Mouse (Mus musculus) macrophage (primary cell): Measurements from ENCODE around the gene Selenov. TPM values are rescaled to one million over a fixed set of nuclear protein-coding genes. Genes with fewer than 3 reads are reported as not detected.
"Not testable (repeated sequence)": the region's sequence is repeated elsewhere in the genome, so short reads cannot be mapped to it uniquely, and the experiment has no call there.

Source experiments
- H3K27ac ChIP-seq: fragments of 350-480 bp; formaldehyde crosslinking; 2 replicates; pipeline ENCODE4 v1.9.0; 2021
- H3K36me3 ChIP-seq: fragments of 350-480 bp; formaldehyde crosslinking; 2 replicates; pipeline ENCODE4 v1.9.0; 2021; ENCODE audit errors: inconsistent target
- H3K4me3 ChIP-seq: fragments of 350-480 bp; formaldehyde crosslinking; 2 replicates; pipeline ENCODE4 v1.9.0; 2021; ENCODE audit errors: inconsistent target
- H3K79me2 ChIP-seq: fragments of 350-480 bp; formaldehyde crosslinking; 2 replicates; pipeline ENCODE4 v1.9.0; 2021; ENCODE audit errors: inconsistent target
- WGBS: methylation state at CpG from one replicate; pipeline ENCODE4 v1.1.7; 2026; ENCODE audit warnings: inconsistent platforms; ENCODE audit not compliant: missing documents; 5-methylcytosine and 5-hydroxymethylcytosine counted together
- polyA plus RNA-seq: library from polyadenylated mRNA; stranded (reverse); fragments of 250-400 nt; gene quantifications from 3 replicates; pipeline ENCODE4 v1.2.4, GENCODE M21; 2018; ENCODE audit warnings: inconsistent platforms

The Selenov gene
- polyA plus RNA-seq, 1 experiment from 2014 or later: not detected

DNA sequence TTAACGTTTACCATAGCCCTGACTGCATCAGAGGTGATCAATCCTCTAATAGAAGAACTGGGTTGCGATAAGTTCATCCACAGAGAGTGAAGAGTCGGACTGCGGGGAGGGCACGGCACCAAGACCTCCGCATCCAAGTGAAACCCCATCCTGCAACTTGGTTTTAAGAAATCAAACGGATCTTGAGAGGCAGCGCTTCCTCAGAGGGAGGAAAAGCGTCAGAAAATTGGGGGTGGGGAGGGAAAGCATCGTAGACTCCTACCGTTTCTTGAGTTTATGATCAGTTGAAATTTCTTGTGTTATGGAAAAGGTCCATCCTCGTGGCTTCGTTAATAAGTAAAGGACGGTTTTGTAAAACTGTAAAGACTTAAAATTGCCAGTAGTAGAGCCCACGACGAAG is 22.4 kb downstream of the Selenov start:
- WGBS: 54% methylated on average over 16 of the region's 16 CpGs
- no peak overlapping the region for H3K27ac ChIP-seq

DNA sequence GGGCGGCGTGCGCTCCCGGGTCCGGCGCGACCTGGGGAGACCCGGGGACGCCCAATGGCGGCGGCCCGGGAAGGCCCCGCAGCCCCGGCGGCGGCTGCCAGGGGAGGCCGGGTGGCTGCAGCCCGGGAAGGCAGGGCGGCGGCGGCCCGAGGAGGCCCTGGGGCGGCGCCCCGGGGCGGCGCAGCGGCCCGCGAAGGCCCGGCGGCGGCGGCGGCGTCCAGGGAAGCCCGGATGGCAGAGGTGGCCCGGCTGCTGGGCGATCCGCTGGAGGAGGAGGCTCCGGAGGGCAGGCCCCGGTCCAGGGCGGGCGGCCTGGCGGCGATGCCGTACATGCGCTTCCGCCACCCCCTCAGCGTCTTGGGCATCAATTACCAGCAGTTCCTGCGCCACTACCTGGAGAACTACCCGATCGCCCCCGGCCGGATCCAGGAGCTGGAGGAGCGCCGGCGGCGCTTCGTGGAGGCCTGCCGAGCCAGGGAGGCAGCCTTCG is 22.9 kb downstream of the Selenov start:
- H3K27ac ChIP-seq: no peak overlapping the region
- 2% methylated on average over 49 of the region's 62 CpGs for WGBS
- H3K36me3 ChIP-seq: no peaks in the 10 kb centered on the region
- no peaks in the 10 kb centered on the region for H3K79me2 ChIP-seq
- H3K4me3 ChIP-seq: no peak overlapping the region

More for the DNA sequence above, 22.4 kb downstream of the Selenov start:
- H3K79me2 ChIP-seq: no peaks in the 10 kb centered on the region
- no peak overlapping the region for H3K4me3 ChIP-seq
- no peaks in the 10 kb centered on the region for H3K36me3 ChIP-seq

DNA sequence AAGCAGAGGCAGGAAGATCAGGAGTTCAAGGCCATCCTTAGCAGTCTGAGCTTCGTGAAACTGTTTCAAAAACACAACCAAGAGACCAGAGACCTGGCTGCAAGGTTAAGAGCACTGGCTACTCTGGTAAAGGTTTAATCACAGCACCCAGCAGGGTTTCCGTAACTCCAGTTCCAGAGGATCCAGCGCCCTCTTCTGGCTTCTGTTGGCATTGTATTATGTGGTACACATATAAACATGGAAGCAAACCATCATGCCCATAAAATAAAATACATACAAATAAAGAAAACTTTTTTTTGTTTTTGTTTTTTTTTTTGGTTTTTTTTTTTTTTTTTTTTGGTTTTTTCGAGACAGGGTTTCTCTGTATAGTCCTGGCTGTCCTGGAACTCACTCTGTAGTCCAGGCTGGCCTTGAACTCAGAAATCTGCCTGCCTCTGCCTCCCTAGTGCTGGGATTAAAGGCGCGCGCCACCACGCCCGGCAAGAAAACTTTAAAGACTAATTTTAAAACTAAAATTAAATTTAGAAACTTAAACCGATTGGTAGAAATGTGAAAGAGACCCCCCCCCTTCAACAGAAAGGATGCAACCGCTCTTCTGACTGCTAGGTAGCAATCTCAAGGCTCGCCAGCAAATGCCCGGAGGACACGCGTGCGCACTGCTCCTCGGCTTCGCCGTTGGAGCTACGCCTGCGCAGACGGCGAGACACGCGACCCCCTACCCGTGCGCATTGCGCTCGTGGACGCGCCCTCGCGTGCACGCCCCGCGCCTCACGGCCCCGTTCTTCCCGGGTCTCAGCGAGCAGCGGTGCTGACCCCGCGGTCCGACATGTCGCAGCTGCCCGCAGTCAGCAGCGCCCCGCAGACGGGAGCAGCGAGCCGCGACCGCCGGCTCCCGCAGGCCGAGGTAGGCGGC is 23.6 kb downstream of the Selenov start, which contains the start of gene Eid2:
Gene Eid2, plus strand, starts transcription at position 753 of the 913 bp plus-strand sequence.
- WGBS: 8% methylated on average over 53 of the region's 57 CpGs
- Histone ChIP-seq H3K4me3 (no peak within 1 kb of the TSS), H3K27ac (no peak within 1 kb of the TSS)

DNA sequence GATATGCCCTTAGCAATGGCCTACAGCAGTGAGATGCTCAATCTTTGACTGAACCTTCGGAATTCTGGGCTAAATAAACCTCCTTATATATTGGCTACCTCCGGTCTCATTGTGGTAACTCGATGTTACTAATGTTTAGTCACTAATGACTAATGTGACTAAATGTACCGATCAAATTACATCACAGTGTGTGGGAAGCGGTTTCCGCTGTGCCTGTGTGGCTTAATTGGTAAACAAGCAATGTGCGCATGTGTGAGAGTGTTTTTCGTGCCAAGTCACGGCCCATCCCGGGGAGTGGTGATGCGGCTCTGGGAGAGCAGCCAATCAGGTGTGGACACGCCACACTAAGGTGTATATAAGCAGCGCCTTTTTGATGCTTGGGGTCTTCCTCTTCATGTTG is 25.6 kb downstream of the Selenov start:
- Histone ChIP-seq H3K79me2 (no peaks in the 10 kb centered on the region), H3K36me3 (no peaks in the 10 kb centered on the region), H3K27ac (no peak overlapping the region), H3K4me3 (no peak overlapping the region)
- 92% methylated on average over 11 of the region's 13 CpGs for WGBS

More for the DNA sequence above, 23.6 kb downstream of the Selenov start, which contains the start of gene Eid2:
- Histone ChIP-seq H3K36me3 (no peaks in the 10 kb centered on the region), H3K79me2 (no peaks in the 10 kb centered on the region)

DNA sequence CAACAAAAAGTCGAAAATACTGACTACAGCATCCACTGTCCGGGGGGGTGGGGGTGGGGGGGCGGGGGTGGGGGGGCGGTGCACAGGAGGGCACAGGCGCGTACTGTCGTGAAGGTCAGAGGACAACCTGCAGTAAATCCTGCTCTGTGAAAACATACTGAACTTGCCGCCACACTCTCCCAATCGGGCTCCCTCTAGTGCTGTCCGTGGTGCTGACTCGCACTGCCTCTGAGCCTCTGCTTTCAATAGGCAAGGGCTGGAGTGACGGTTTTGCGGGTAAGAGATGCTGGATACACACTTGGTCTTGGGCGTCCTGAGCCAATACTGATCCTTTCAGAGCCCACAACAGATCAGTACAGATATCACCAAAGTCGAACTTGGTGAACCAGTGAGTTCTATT is 27.2 kb downstream of the Selenov start:
- no peaks in the 10 kb centered on the region for H3K79me2 ChIP-seq
- WGBS: 6% methylated on average over 14 of the region's 15 CpGs
- H3K27ac ChIP-seq: no peak overlapping the region
- no peak overlapping the region for H3K4me3 ChIP-seq
- no peaks in the 10 kb centered on the region for H3K36me3 ChIP-seq

DNA sequence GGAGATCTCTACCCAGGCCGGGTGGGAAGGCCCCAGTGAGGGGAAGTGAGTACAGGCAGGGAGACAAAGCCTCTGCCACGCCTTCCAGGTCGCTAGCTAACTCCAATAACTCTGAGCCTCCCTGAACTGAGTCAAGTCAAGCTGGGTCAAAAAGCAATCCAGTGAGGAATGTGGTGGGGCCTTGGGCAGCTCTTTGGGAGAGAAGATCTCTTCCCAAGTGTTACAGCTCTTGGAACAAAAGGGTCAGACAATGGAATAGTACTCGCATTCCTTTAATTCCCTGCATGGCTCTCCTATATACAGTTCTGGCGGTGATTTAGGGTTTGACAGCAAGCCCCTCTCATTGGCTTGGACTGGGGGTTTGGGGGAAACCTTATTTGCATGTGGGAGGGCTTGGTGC is 28.1 kb downstream of the Selenov start:
- H3K27ac ChIP-seq: no peak overlapping the region
- 58% methylated on average over 5 of the region's 5 CpGs for WGBS
- no peak overlapping the region for H3K4me3 ChIP-seq
- H3K79me2 ChIP-seq: no peaks in the 10 kb centered on the region
- H3K36me3 ChIP-seq: no peaks in the 10 kb centered on the region

DNA sequence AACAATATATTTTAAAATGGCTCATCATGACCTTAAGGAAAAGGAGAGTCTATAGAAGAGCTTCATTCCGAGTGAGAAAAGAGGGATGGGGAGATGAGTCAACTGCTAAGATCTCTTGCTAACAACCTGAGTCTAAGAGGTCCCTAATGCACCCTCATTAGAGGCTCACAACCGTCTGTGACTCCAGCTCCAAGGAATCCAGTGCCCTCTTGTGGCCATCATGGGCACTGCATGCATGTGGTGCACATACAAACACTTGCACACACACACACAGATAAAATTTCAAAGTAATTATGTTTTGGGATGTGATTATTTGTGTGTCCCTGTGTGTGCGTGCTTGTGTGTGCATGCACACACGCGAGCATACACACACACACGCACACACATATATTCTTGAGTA is 35.5 kb downstream of the Selenov start:
- H3K27ac ChIP-seq: no peak overlapping the region
- no peak overlapping the region for H3K4me3 ChIP-seq
- no peaks in the 10 kb centered on the region for H3K36me3 ChIP-seq
- H3K79me2 ChIP-seq: no peaks in the 10 kb centered on the region
- 94% methylated on average over 6 of the region's 6 CpGs for WGBS

DNA sequence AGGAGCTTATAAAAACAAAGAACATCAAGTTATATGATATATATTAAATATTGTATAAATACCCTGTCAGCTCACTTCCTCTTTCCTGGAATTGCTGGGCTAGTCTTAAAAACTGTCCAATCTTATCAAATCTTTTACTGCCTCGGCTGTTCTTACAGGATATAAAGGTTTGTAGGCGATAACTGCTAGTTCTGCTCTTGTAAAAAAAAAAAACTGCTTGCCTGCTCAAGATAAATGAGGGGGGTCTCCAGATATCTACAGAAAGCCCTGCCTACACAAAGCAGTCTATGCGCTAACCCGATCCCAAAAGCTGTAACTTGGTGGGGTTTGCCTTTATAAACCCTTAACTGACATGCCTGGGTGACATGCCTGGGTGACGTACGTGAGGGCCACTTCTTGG is 36.4 kb downstream of the Selenov start:
- H3K4me3 ChIP-seq: no peak overlapping the region
- WGBS: 49% methylated on average over 6 of the region's 6 CpGs
- H3K27ac ChIP-seq: no peak overlapping the region

DNA sequence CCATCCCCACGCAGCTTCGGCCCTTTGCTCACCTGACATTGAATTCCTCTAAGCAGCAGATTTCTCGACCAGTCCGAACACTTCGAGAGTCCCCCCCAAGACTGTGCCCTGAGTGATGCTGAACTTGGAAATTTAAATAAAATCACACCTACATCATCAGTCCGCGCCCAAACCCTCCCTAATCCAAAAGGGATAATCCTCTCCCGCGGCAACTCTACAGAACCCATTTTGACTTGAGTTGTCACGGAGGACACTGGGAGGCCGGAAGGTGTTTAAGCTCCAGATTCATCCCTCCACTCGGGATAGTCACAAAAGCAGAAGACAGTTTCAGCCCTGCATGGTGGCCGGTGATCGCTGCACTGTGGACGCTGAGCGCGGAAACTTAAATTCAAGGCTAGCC is 39.0 kb downstream of the Selenov start:
- no peak overlapping the region for H3K4me3 ChIP-seq
- 88% methylated on average over 15 of the region's 17 CpGs for WGBS
- H3K36me3 ChIP-seq: no peaks in the 10 kb centered on the region
- no peaks in the 10 kb centered on the region for H3K79me2 ChIP-seq
- H3K27ac ChIP-seq: no peak overlapping the region

More for the DNA sequence above, 36.4 kb downstream of the Selenov start:
- no peaks in the 10 kb centered on the region for H3K79me2 ChIP-seq
- H3K36me3 ChIP-seq: no peaks in the 10 kb centered on the region

DNA sequence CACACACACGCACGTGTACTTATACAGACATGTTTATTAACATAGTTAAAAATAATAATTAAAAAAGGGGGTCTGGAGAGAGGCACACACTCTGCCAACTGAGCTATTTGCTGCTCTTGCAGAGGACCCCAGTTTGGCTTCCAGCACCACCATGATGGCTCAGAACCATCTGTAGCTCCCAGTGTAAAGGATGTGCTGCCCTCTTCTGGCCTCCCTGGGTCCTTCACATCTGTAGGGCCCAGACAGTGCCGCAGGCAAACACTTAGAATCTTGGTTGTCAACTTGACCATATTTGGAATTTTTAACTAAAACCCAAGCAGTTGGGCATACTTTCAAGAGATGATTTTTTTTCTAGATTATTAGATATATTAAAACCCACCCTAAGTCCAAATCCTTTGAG is 42.0 kb downstream of the Selenov start:
- 75% methylated on average over 3 of the region's 3 CpGs for WGBS
- Histone ChIP-seq H3K4me3 (no peak overlapping the region), H3K27ac (no peak overlapping the region), H3K36me3 (no peaks in the 10 kb centered on the region), H3K79me2 (no peaks in the 10 kb centered on the region)

DNA sequence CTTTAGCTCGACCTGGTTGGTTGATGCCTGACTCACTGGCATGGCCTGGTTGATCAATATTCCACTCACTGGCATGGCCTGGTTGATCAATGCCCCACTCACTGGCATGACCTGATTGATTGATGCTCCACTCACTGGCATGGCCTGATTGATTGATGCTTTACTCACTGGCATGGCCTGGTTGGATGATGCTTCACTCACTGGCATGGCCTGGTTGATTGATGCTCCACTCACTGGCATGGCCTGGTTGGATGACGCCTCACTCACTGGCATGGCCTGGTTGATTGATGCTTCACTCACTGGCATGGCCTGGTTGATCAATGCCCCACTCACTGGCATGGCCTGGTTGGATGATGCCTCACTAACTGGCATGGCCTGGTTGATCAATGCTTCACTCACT is 47.0 kb downstream of the Selenov start:
- not testable (repeated sequence) for H3K27ac ChIP-seq, H3K36me3 ChIP-seq
- 59% methylated on average over 2 of the region's 2 CpGs for WGBS

More for the DNA sequence above, 47.0 kb downstream of the Selenov start:
- not testable (repeated sequence) for H3K79me2 ChIP-seq, H3K4me3 ChIP-seq

Other genes with a start within 250 kb of the Selenov start
- gene Psmc4, start 241.1 kb downstream of the Selenov start, polyA plus RNA-seq: 88.3 to 136 TPM (median 104 TPM) in 3 replicates
- gene Fcgbp, start 219.9 kb downstream of the Selenov start, polyA plus RNA-seq: not detected in 3 replicates
- gene 9530053A07Rik, start 161.7 kb downstream of the Selenov start, polyA plus RNA-seq: not detected in 3 replicates
- 53.7 to 146 TPM (median 80.2 TPM) in 3 replicates for gene Fbl, start 121.5 kb downstream of the Selenov start, polyA plus RNA-seq
- gene Dyrk1b, start 111.7 kb downstream of the Selenov start, polyA plus RNA-seq: 2.6 to 13.6 TPM (median 7.4 TPM) in 3 replicates
- gene Eid2, start 23.3 kb downstream of the Selenov start, polyA plus RNA-seq: 2.4 to 4.6 TPM (median 3.7 TPM) in 3 replicates
- gene Eid2b, start 13.4 kb downstream of the Selenov start, polyA plus RNA-seq: 3.2 to 4.7 TPM (median 4.1 TPM) in 3 replicates
- not detected in 3 replicates for gene Dll3, start 11.1 kb upstream of the Selenov start, polyA plus RNA-seq
- 15.4 to 48.5 TPM (median 20.8 TPM) in 3 replicates for gene Timm50, start 20.9 kb upstream of the Selenov start, polyA plus RNA-seq
- gene Supt5, start 47.6 kb upstream of the Selenov start, polyA plus RNA-seq: 73.4 to 112 TPM (median 77.6 TPM) in 3 replicates
- 335 to 822 TPM (median 800 TPM) in 3 replicates for gene Rps16, start 59.5 kb upstream of the Selenov start, polyA plus RNA-seq
- gene Plekhg2, start 81.4 kb upstream of the Selenov start, polyA plus RNA-seq: 3.6 to 7.0 TPM (median 5.4 TPM) in 3 replicates
- 67.8 to 98.8 TPM (median 74.9 TPM) in 3 replicates for gene Zfp36, start 89.1 kb upstream of the Selenov start, polyA plus RNA-seq
- gene Med29, start 101.5 kb upstream of the Selenov start, polyA plus RNA-seq: 13.6 to 20.0 TPM (median 16.3 TPM) in 3 replicates
- gene Paf1, start 101.8 kb upstream of the Selenov start, polyA plus RNA-seq: 72.5 to 257 TPM (median 75.2 TPM) in 3 replicates
- gene Gmfg, start 146.3 kb upstream of the Selenov start, polyA plus RNA-seq: 66.4 to 177 TPM (median 158 TPM) in 3 replicates
- gene Lrfn1, start 160.8 kb upstream of the Selenov start, polyA plus RNA-seq: 0.24 to 1.4 TPM (median 0.89 TPM) in 3 replicates
- not detected in 3 replicates for gene Ifnl2, start 219.3 kb upstream of the Selenov start, polyA plus RNA-seq
- gene Ifnl3, start 231.7 kb upstream of the Selenov start, polyA plus RNA-seq: not detected in 3 replicates
- not detected in 3 replicates for gene Sycn, start 249.7 kb upstream of the Selenov start, polyA plus RNA-seq